Mouse (Mus musculus) MEL (cell line): ENCODE data around the gene Prkcg.

Experiments used
- CTCF ChIP-seq, 3 experiments: IDR thresholded peaks in 2 of 3; conservative IDR thresholded peaks in 1 of 3; 2 replicates each; pipeline ENCODE4 v1.5.1; 2011 to 2012; ENCODE audit warnings: low read length in 3 of 3, low read depth in 2 of 3, mild to moderate bottlenecking in 2 of 3, improper control_type of control experiment in 1 of 3, inconsistent platforms in 1 of 3, mixed read lengths in 1 of 3, moderate library complexity in 1 of 3; ENCODE audit not compliant: control insufficient read depth in 1 of 3, insufficient read depth in 1 of 3, poor library complexity in 1 of 3, severe bottlenecking in 1 of 3
- NELFE ChIP-seq: IDR thresholded peaks from 2 replicates; pipeline ENCODE4 v1.6.1; 2011; ENCODE audit warnings: low read depth, low read length, improper control_type of control experiment
- POLR2A ChIP-seq, 2 experiments: IDR thresholded peaks; 2 replicates each; pipeline ENCODE4 v1.6.1; 2011 to 2012; ENCODE audit warnings: low read length in 2 of 2, mild to moderate bottlenecking in 2 of 2, control low read depth in 1 of 2, improper control_type of control experiment in 1 of 2, low read depth in 1 of 2, moderate library complexity in 1 of 2; ENCODE audit not compliant: control insufficient read depth in 1 of 2, insufficient read depth in 1 of 2, poor library complexity in 1 of 2
- UBTF ChIP-seq: IDR thresholded peaks from 2 replicates; pipeline ENCODE4 v1.6.1; 2012; ENCODE audit warnings: low read depth, mild to moderate bottlenecking, inconsistent platforms, low read length, improper control_type of control experiment, moderate library complexity, borderline replicate concordance; ENCODE audit not compliant: insufficient read depth
- ZNF384 ChIP-seq: IDR thresholded peaks from 2 replicates; pipeline ENCODE4 v1.6.1; 2012; ENCODE audit warnings: low read depth, mild to moderate bottlenecking, inconsistent platforms, low read length, improper control_type of control experiment

DNA sequence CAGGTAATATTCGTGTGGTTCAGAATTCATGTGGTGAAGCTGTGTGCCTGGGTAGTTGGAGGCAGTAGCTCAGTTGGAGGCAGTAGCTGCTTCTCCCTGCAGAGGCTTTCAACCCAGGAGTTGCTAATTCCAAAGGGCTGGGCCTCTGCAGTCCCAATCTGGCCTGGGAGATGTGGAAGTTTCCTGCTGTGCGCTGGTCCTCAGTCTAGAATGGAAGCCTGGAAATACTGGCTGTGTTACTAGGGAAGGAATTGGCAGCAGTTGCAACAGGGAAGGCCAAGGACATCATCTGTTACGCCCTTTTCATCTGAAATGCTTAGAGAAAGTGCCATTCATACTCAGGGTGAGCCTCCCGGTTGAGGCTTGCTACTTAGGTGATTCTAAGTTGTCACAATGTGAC is 27.5 kb upstream of the Prkcg start:
- no peak for TF ChIP-seq NELFE
- TF ChIP-seq ZNF384: no peak
- TF ChIP-seq POLR2A (IDR thresholded peaks at IDR 0.05; ENCODE audit: control insufficient read depth in 1 of 2, insufficient read depth in 1 of 2, low read depth in 1 of 2, low read length in 2 of 2, poor library complexity in 1 of 2): no peak
- TF ChIP-seq CTCF (IDR thresholded peaks at IDR 0.05 in 2 of 3, conservative IDR thresholded peaks at IDR 0.05 in 1 of 3; ENCODE audit: control insufficient read depth in 1 of 3, insufficient read depth in 1 of 3, low read depth in 2 of 3, low read length in 3 of 3, poor library complexity in 1 of 3, severe bottlenecking in 1 of 3): no peak
- TF ChIP-seq UBTF: no peak
